Mouse (Mus musculus) adrenal gland (tissue): ENCODE data around the gene Tmco1.

ENCODE experiments used
- intact Hi-C: fragments of 180-260 bp; cut with DNase I; formaldehyde crosslinking; loops from one replicate; pipeline ENCODE4 v1.15.1; 2025
- long read RNA-seq, 2 experiments: library from polyadenylated mRNA; unstranded; transcript quantifications; one replicate each; pipeline ENCODE4 v2.0.0; 2020; ENCODE audit warnings: borderline replicate concordance in 1 of 2; ENCODE audit not compliant: insufficient replicate concordance in 1 of 2

The Tmco1 gene
- long read RNA-seq, experiment 1, transcript Tmco1-204 (7 exons, 1,573 nt), result major isoform, 95 of 111 reads
- long read RNA-seq, experiment 1, partial matches to known transcripts, result 11 of 111 reads
- long read RNA-seq, experiment 1, other reads (novel, unspliced or antisense), result 5 of 111 reads
- long read RNA-seq, experiment 2, transcript Tmco1-204 (7 exons, 1,573 nt), result major isoform, 106 of 126 reads
- long read RNA-seq, experiment 2, partial matches to known transcripts, result 18 of 126 reads
- long read RNA-seq, experiment 2, other reads (novel, unspliced or antisense), result 2 of 126 reads

GRCm38 (mm10) chr1:167308261-167309054 is at the start of gene Tmco1:
Gene Tmco1, plus strand, starts transcription at chr1:167308378.
- intact Hi-C loops, result no loop called here

- intact Hi-C loops, result no loop called here
Measured at GRCm38 (mm10) chr1:167259702-167260101, 48.5 kb upstream of the Tmco1 start.

- intact Hi-C loops, result no loop called here
Measured at GRCm38 (mm10) chr1:167261750-167262149, 46.4 kb upstream of the Tmco1 start.

- intact Hi-C loops, result no loop called here
Measured at GRCm38 (mm10) chr1:167262489-167263041, 45.6 kb upstream of the Tmco1 start.

- intact Hi-C loops, result no loop called here
Measured at GRCm38 (mm10) chr1:167265366-167265765, 42.8 kb upstream of the Tmco1 start.

- intact Hi-C loops, result no loop called here
Measured at GRCm38 (mm10) chr1:167266720-167267119, 41.5 kb upstream of the Tmco1 start.

- intact Hi-C loops, result no loop called here
Measured at GRCm38 (mm10) chr1:167268360-167269063, 39.7 kb upstream of the Tmco1 start.

GRCm38 (mm10) chr1:167269350-167269811 is 38.8 kb upstream of the Tmco1 start:
- intact Hi-C loops, result no loop called here

GRCm38 (mm10) chr1:167269856-167270270 is 38.3 kb upstream of the Tmco1 start:
- intact Hi-C loops, result no loop called here

- intact Hi-C loops, result no loop called here
Measured at GRCm38 (mm10) chr1:167270342-167271111, 37.7 kb upstream of the Tmco1 start.

- intact Hi-C loops, result no loop called here
Measured at GRCm38 (mm10) chr1:167271304-167271703, 36.9 kb upstream of the Tmco1 start.

GRCm38 (mm10) chr1:167271841-167272240 is 36.3 kb upstream of the Tmco1 start:
- intact Hi-C loops, result no loop called here

- intact Hi-C loops, result no loop called here
Measured at GRCm38 (mm10) chr1:167273380-167274163, 34.6 kb upstream of the Tmco1 start.

GRCm38 (mm10) chr1:167274646-167275390 is 33.4 kb upstream of the Tmco1 start:
- intact Hi-C loops, result no loop called here

- intact Hi-C loops, result no loop called here
Measured at GRCm38 (mm10) chr1:167278395-167278794, 29.8 kb upstream of the Tmco1 start.

- intact Hi-C loops, result no loop called here
Measured at GRCm38 (mm10) chr1:167279160-167279715, 28.9 kb upstream of the Tmco1 start.

- intact Hi-C loops, result no loop called here
Measured at GRCm38 (mm10) chr1:167280061-167280460, 28.1 kb upstream of the Tmco1 start.

GRCm38 (mm10) chr1:167282112-167282511 is 26.1 kb upstream of the Tmco1 start:
- intact Hi-C loops, result no loop called here

- intact Hi-C loops, result no loop called here
Measured at GRCm38 (mm10) chr1:167282768-167283167, 25.4 kb upstream of the Tmco1 start.
